Mouse (Mus musculus) MEL (cell line): ENCODE measurements around the gene Ptprk. TPM values are rescaled to one million over a fixed set of nuclear protein-coding genes. Genes with fewer than 3 reads are reported as not detected.

Experiments
- DNase-seq: peaks from one replicate; pipeline ENCODE4 v3.0.0; 2011; ENCODE audit warnings: low read depth, low spot score
- H3K27ac ChIP-seq: 2 replicates; pipeline ENCODE4 v1.5.1; 2012; ENCODE audit warnings: low read depth, mild to moderate bottlenecking, control low read depth, low read length, moderate library complexity; ENCODE audit not compliant: control insufficient read depth
- H3K27me3 ChIP-seq, 2 experiments: fragments of 150-350 bp in 1 of 2; sonication (generic) in 1 of 2; 2 replicates each; pipeline ENCODE4 v1.6.1; 2012; ENCODE audit warnings: low read length in 2 of 2, mild to moderate bottlenecking in 2 of 2, improper control_type of control experiment in 1 of 2, moderate library complexity in 1 of 2; ENCODE audit not compliant: insufficient read depth in 2 of 2, control insufficient read depth in 1 of 2
- H3K36me3 ChIP-seq, 2 experiments: 2 replicates each; pipeline ENCODE4 v1.6.1; 2012 to 2014; ENCODE audit warnings: low read length in 2 of 2, improper control_type of control experiment in 1 of 2, inconsistent platforms in 1 of 2, mild to moderate bottlenecking in 1 of 2; ENCODE audit not compliant: insufficient read depth in 2 of 2, control insufficient read depth in 1 of 2
- H3K4me1 ChIP-seq, 2 experiments: fragments of 150-350 bp in 1 of 2; sonication (generic) in 1 of 2; 2 replicates each; pipeline ENCODE4 v1.6.1; 2012; ENCODE audit warnings: low read length in 2 of 2, improper control_type of control experiment in 1 of 2, mild to moderate bottlenecking in 1 of 2; ENCODE audit not compliant: insufficient read depth in 2 of 2, control insufficient read depth in 1 of 2
- H3K4me3 ChIP-seq, 2 experiments: fragments of 150-350 bp in 1 of 2; sonication (generic) in 1 of 2; 2 replicates each; pipeline ENCODE4 v1.5.1; 2012; ENCODE audit warnings: low read depth in 2 of 2, low read length in 2 of 2, mild to moderate bottlenecking in 2 of 2, moderate library complexity in 2 of 2, control low read depth in 1 of 2, improper control_type of control experiment in 1 of 2; ENCODE audit not compliant: control insufficient read depth in 1 of 2, insufficient read depth in 1 of 2
- H3K79me2 ChIP-seq: 2 replicates; pipeline ENCODE4 v1.6.1; 2012; ENCODE audit warnings: mild to moderate bottlenecking, low read length, moderate library complexity; ENCODE audit not compliant: control insufficient read depth, poor library complexity, insufficient read depth
- H3K9ac ChIP-seq: 2 replicates; pipeline ENCODE4 v1.6.1; 2012; ENCODE audit warnings: low read depth, mild to moderate bottlenecking, control low read depth, low read length, moderate library complexity; ENCODE audit not compliant: control insufficient read depth, poor library complexity, severe bottlenecking
- H3K9me3 ChIP-seq: fragments of 150-350 bp; sonication (generic); replicated peaks from 2 replicates; pipeline ENCODE4 v1.6.1; 2012; ENCODE audit warnings: mild to moderate bottlenecking, low read length, improper control_type of control experiment, moderate library complexity; ENCODE audit not compliant: insufficient read depth
- CHD1 ChIP-seq: IDR thresholded peaks from 2 replicates; pipeline ENCODE4 v1.6.1; 2012; ENCODE audit warnings: low read depth, mild to moderate bottlenecking, inconsistent platforms, low read length, improper control_type of control experiment
- CHD2 ChIP-seq: IDR thresholded peaks from 2 replicates; pipeline ENCODE4 v1.6.1; 2011; ENCODE audit warnings: low read length, improper control_type of control experiment
- CTCF ChIP-seq, 3 experiments: IDR thresholded peaks in 2 of 3; conservative IDR thresholded peaks in 1 of 3; 2 replicates each; pipeline ENCODE4 v1.5.1; 2011 to 2012; ENCODE audit warnings: low read length in 3 of 3, low read depth in 2 of 3, mild to moderate bottlenecking in 2 of 3, improper control_type of control experiment in 1 of 3, inconsistent platforms in 1 of 3, mixed read lengths in 1 of 3, moderate library complexity in 1 of 3; ENCODE audit not compliant: control insufficient read depth in 1 of 3, insufficient read depth in 1 of 3, poor library complexity in 1 of 3, severe bottlenecking in 1 of 3
- E2F4 ChIP-seq: IDR thresholded peaks from 2 replicates; pipeline ENCODE4 v1.6.1; 2011; ENCODE audit warnings: low read depth, low read length, improper control_type of control experiment, borderline replicate concordance
- ELF1 ChIP-seq: IDR thresholded peaks from 2 replicates; pipeline ENCODE4 v1.6.1; 2014; ENCODE audit warnings: low read depth, mild to moderate bottlenecking, inconsistent platforms, low read length, improper control_type of control experiment, moderate library complexity
- EP300 ChIP-seq, 2 experiments: IDR thresholded peaks; 2 replicates each; pipeline ENCODE4 v1.6.1; 2011; ENCODE audit warnings: improper control_type of control experiment in 2 of 2, low read length in 2 of 2, low read depth in 1 of 2, mild to moderate bottlenecking in 1 of 2
- GABPA ChIP-seq: IDR thresholded peaks from 2 replicates; pipeline ENCODE4 v1.6.1; 2012; ENCODE audit warnings: low read depth, mild to moderate bottlenecking, inconsistent platforms, low read length, improper control_type of control experiment, moderate library complexity
- JUND ChIP-seq: IDR thresholded peaks from 2 replicates; pipeline ENCODE4 v1.6.1; 2011; ENCODE audit warnings: low read depth, mild to moderate bottlenecking, improper control_type of control experiment, low read length
- KAT2A ChIP-seq: conservative IDR thresholded peaks from 2 replicates; pipeline ENCODE4 v1.6.1; 2012; ENCODE audit warnings: low read depth, low read length, improper control_type of control experiment, inconsistent platforms
- MAFK ChIP-seq: IDR thresholded peaks from 2 replicates; pipeline ENCODE4 v1.6.1; 2011; ENCODE audit warnings: low read depth, mild to moderate bottlenecking, low read length, improper control_type of control experiment, borderline replicate concordance
- MEF2A ChIP-seq: IDR thresholded peaks from 2 replicates; pipeline ENCODE4 v1.6.1; 2014; ENCODE audit warnings: low read depth, mild to moderate bottlenecking, inconsistent platforms, low read length, improper control_type of control experiment; ENCODE audit not compliant: poor library complexity, insufficient replicate concordance, severe bottlenecking; ENCODE audit errors: extremely low read depth
- MXI1 ChIP-seq: IDR thresholded peaks from 2 replicates; pipeline ENCODE4 v1.6.1; 2011; ENCODE audit warnings: mild to moderate bottlenecking, low read depth, low read length, improper control_type of control experiment
- MYC ChIP-seq: IDR thresholded peaks from 2 replicates; pipeline ENCODE4 v1.6.1; 2011; ENCODE audit warnings: low read depth, mild to moderate bottlenecking, low read length, improper control_type of control experiment, moderate library complexity
- NELFE ChIP-seq: IDR thresholded peaks from 2 replicates; pipeline ENCODE4 v1.6.1; 2011; ENCODE audit warnings: low read depth, low read length, improper control_type of control experiment
- NRF1 ChIP-seq: IDR thresholded peaks from 2 replicates; pipeline ENCODE4 v1.6.1; 2014; ENCODE audit warnings: low read depth, mild to moderate bottlenecking, inconsistent platforms, low read length, improper control_type of control experiment, moderate library complexity; ENCODE audit not compliant: poor library complexity, insufficient read depth, severe bottlenecking
- POLR2AphosphoS2 ChIP-seq: IDR thresholded peaks from 2 replicates; pipeline ENCODE4 v1.6.1; 2011; ENCODE audit warnings: low read length, improper control_type of control experiment
- POLR2AphosphoS5 ChIP-seq: IDR thresholded peaks from 2 replicates; pipeline ENCODE4 v1.6.1; 2012; ENCODE audit warnings: low read depth, borderline replicate concordance, mild to moderate bottlenecking, inconsistent platforms, low read length, moderate library complexity, mixed read lengths
- RAD21 ChIP-seq: IDR thresholded peaks from 2 replicates; pipeline ENCODE4 v1.6.1; 2011; ENCODE audit warnings: mild to moderate bottlenecking, low read depth, low read length, improper control_type of control experiment
- SIN3A ChIP-seq: IDR thresholded peaks from 2 replicates; pipeline ENCODE4 v1.6.1; 2012; ENCODE audit warnings: low read length, improper control_type of control experiment, inconsistent platforms
- TBP ChIP-seq: IDR thresholded peaks from 2 replicates; pipeline ENCODE4 v1.8.0; 2011; ENCODE audit warnings: low read depth, low read length, improper control_type of control experiment
- TCF12 ChIP-seq: IDR thresholded peaks from 2 replicates; pipeline ENCODE4 v1.6.1; 2014; ENCODE audit warnings: low read depth, mild to moderate bottlenecking, inconsistent platforms, low read length, improper control_type of control experiment, moderate library complexity
- USF1 ChIP-seq: IDR thresholded peaks from 2 replicates; pipeline ENCODE4 v1.6.1; 2014; ENCODE audit warnings: low read depth, mild to moderate bottlenecking, inconsistent platforms, low read length, improper control_type of control experiment, moderate library complexity
- USF2 ChIP-seq, 2 experiments: IDR thresholded peaks; 2 replicates each; pipeline ENCODE4 v1.6.1; 2011 to 2012; ENCODE audit warnings: improper control_type of control experiment in 2 of 2, low read length in 2 of 2, borderline replicate concordance in 1 of 2, inconsistent platforms in 1 of 2, low read depth in 1 of 2, mild to moderate bottlenecking in 1 of 2; ENCODE audit not compliant: insufficient read depth in 1 of 2
- ZC3H11A ChIP-seq: IDR thresholded peaks from 2 replicates; pipeline ENCODE4 v1.6.1; 2012; ENCODE audit warnings: low read depth, mild to moderate bottlenecking, inconsistent platforms, low read length, improper control_type of control experiment
- ZKSCAN1 ChIP-seq: IDR thresholded peaks from 2 replicates; pipeline ENCODE4 v1.6.1; 2012; ENCODE audit warnings: low read depth, mild to moderate bottlenecking, inconsistent platforms, low read length, improper control_type of control experiment, moderate library complexity
- ZMIZ1 ChIP-seq: IDR thresholded peaks from 2 replicates; pipeline ENCODE4 v1.6.1; 2012; ENCODE audit warnings: low read depth, mild to moderate bottlenecking, inconsistent platforms, low read length, improper control_type of control experiment, moderate library complexity
- ZNF384 ChIP-seq: IDR thresholded peaks from 2 replicates; pipeline ENCODE4 v1.6.1; 2012; ENCODE audit warnings: low read depth, mild to moderate bottlenecking, inconsistent platforms, low read length, improper control_type of control experiment
- polyA plus RNA-seq, 2 experiments: library from polyadenylated mRNA; stranded (reverse) in 1 of 2; unstranded in 1 of 2; fragments of >175 nt in 1 of 2; fragments of >200 nt in 1 of 2; gene quantifications; 2 replicates each; pipeline versions ENCODE4 v1.2.1 to v1.2.4; 2012; ENCODE audit warnings: low replicate concordance in 2 of 2, low read depth in 1 of 2; ENCODE audit not compliant: insufficient read length in 2 of 2, insufficient read depth in 1 of 2, missing spikeins in 1 of 2
- total RNA-seq: library from RNA; depleted of rRNA; stranded (reverse); fragments of 300-350 nt; gene quantifications from 2 replicates; pipeline ENCODE4 v1.2.3, GENCODE M21; 2012

Ptprk gene
- total and polyA plus RNA-seq, 3 experiments = under 0.01 TPM; not detected in 2

DNA sequence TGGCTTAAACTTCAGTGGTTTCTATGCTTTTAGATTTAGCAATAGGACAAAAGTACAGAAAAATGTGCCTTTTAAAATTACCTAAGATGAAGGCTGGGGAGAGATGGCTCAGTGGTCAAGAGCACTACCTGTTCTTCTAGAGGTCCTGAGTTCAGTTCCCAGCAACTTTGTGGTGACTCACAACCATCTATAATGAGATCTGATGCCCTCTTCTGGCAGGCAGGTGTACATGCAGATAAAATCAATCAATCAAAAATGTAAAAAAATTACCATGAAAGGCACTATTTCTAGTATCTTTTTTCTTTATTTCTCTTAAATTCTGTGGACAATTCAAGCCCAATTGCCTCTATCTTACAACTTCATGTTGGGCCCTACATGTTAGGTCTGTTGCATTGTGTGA, 42.4 kb downstream of the Ptprk start:
- H3K36me3 ChIP-seq = no peaks in the 10 kb centered on the region
- TF ChIP-seq ZNF384 = no peak
- no peak for TF ChIP-seq CTCF (IDR thresholded peaks at IDR 0.05 in 2 of 3, conservative IDR thresholded peaks at IDR 0.05 in 1 of 3; ENCODE audit: control insufficient read depth in 1 of 3, insufficient read depth in 1 of 3, low read depth in 2 of 3, low read length in 3 of 3, poor library complexity in 1 of 3, severe bottlenecking in 1 of 3)
- no peak for TF ChIP-seq MAFK
- TF ChIP-seq TCF12 = no peak
- no peak for TF ChIP-seq USF2 (IDR thresholded peaks at IDR 0.05; ENCODE audit: borderline replicate concordance in 1 of 2, insufficient read depth in 1 of 2, low read depth in 1 of 2, low read length in 2 of 2)
- no peak for TF ChIP-seq JUND
- no peak for TF ChIP-seq MXI1
- TF ChIP-seq RAD21 = no peak
- TF ChIP-seq ZMIZ1 = no peak
- TF ChIP-seq EP300 (IDR thresholded peaks at IDR 0.05; ENCODE audit: low read depth in 1 of 2, low read length in 2 of 2) = no peak
- TF ChIP-seq SIN3A = no peak
- TF ChIP-seq CHD1 = no peak
- no peak for TF ChIP-seq TBP
- TF ChIP-seq ELF1 = no peak
- no peak for TF ChIP-seq MEF2A
- TF ChIP-seq E2F4 = no peak
- no peak for TF ChIP-seq CHD2
- TF ChIP-seq GABPA = no peak
- no peak for TF ChIP-seq USF1
- TF ChIP-seq POLR2AphosphoS2 = no peak
- TF ChIP-seq, all 39 proteins: peak for 0
- no peak for DNase-seq
- H3K9ac ChIP-seq = no peak overlapping the region
- no peak overlapping the region for H3K4me3 ChIP-seq
- no peaks in the 10 kb centered on the region for H3K4me1 ChIP-seq
- no peaks in the 10 kb centered on the region for H3K27me3 ChIP-seq
- H3K9me3 ChIP-seq = no peaks in the 10 kb centered on the region
- H3K27ac ChIP-seq = no peak overlapping the region
- no peaks in the 10 kb centered on the region for H3K79me2 ChIP-seq

DNA sequence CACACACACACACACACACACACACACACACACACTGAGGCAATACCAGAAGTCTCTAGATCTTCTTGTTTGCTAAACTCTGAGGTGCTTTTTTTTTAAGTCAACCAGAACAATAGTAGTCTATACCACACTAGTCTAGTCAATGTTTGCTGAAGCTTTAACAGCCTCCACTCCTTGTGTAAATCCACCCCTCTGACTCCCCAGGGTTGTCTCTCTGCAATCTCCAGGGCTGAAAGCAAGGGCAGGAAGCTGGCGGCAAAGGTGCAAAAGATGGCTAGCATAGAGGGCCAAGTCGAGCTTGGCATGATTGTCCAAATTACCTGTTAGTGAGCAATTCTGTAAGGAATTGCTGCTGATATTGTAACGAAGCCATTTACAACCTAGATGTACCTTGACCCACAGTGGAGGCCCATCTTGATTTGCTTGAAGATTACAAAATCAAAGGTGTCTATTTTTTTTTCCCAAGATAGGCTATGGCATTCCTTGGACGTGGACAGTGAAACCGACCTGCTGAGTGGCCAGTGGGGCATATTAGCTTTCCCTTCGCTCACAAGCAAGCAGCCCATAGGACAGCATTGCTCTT, 44.3 kb downstream of the Ptprk start:
- no peaks in the 10 kb centered on the region for H3K36me3 ChIP-seq
- H3K27ac ChIP-seq = no peak overlapping the region
- no peaks in the 10 kb centered on the region for H3K4me1 ChIP-seq
- H3K9ac ChIP-seq = no peak overlapping the region
- H3K4me3 ChIP-seq = no peak overlapping the region
- TF ChIP-seq KAT2A = no peak
- no peak for TF ChIP-seq ZKSCAN1
- no peak for TF ChIP-seq SIN3A
- no peak for TF ChIP-seq JUND
- no peak for TF ChIP-seq NELFE
- TF ChIP-seq MEF2A = no peak
- no peak for TF ChIP-seq MYC
- no peak for TF ChIP-seq ELF1
- no peak for TF ChIP-seq POLR2AphosphoS5
- no peak for TF ChIP-seq CTCF (IDR thresholded peaks at IDR 0.05 in 2 of 3, conservative IDR thresholded peaks at IDR 0.05 in 1 of 3; ENCODE audit: control insufficient read depth in 1 of 3, insufficient read depth in 1 of 3, low read depth in 2 of 3, low read length in 3 of 3, poor library complexity in 1 of 3, severe bottlenecking in 1 of 3)
- TF ChIP-seq CHD1 = no peak
- no peak for TF ChIP-seq NRF1
- no peak for TF ChIP-seq ZC3H11A
- no peaks in the 10 kb centered on the region for H3K9me3 ChIP-seq
- H3K79me2 ChIP-seq = no peaks in the 10 kb centered on the region
- H3K27me3 ChIP-seq = no peaks in the 10 kb centered on the region
- no peak for DNase-seq
